Mouse (Mus musculus) lung, embryonic 14.5 days (tissue): ENCODE results near the gene Trmt2a. TPM values are rescaled to one million over a fixed set of nuclear protein-coding genes. Genes with fewer than 3 reads are reported as not detected.

ENCODE experiments used
- ATAC-seq: fragments of 200-750 bp; cut with Nextera tagmentation; 2 replicates; pipeline ENCODE4 v1.8.0; 2017; ENCODE audit warnings: mild to moderate bottlenecking, moderate TSS enrichment, moderate library complexity; ENCODE audit not compliant: insufficient read depth
- DNase-seq: peaks from one replicate; pipeline ENCODE4 v3.0.0-alpha.2; 2015
- H3K27ac ChIP-seq: fragments of 300-500 bp; sonication (generic); 2 replicates; pipeline ENCODE4 v1.5.1; 2014; ENCODE audit warnings: low read depth, mild to moderate bottlenecking, moderate library complexity
- H3K27me3 ChIP-seq: fragments of 300-500 bp; sonication (generic); 2 replicates; pipeline ENCODE4 v1.6.1; 2014; ENCODE audit warnings: low read length, control low read depth; ENCODE audit not compliant: insufficient read depth
- H3K36me3 ChIP-seq: fragments of 300-500 bp; sonication (generic); 2 replicates; pipeline ENCODE4 v1.6.1; 2014; ENCODE audit warnings: control low read depth; ENCODE audit not compliant: insufficient read depth
- H3K4me1 ChIP-seq: fragments of 300-500 bp; sonication (generic); 2 replicates; pipeline ENCODE4 v1.6.1; 2014; ENCODE audit warnings: antibody characterized with exemption, control low read depth; ENCODE audit not compliant: insufficient read depth
- H3K4me2 ChIP-seq: fragments of 300-500 bp; sonication (generic); 2 replicates; pipeline ENCODE4 v1.6.1; 2014; ENCODE audit warnings: mild to moderate bottlenecking
- H3K4me3 ChIP-seq: fragments of 300-500 bp; sonication (generic); 2 replicates; pipeline ENCODE4 v1.5.1; 2014; ENCODE audit warnings: low read depth, low read length
- H3K9ac ChIP-seq: fragments of 300-500 bp; sonication (generic); 2 replicates; pipeline ENCODE4 v1.6.1; 2014
- H3K9me3 ChIP-seq: fragments of 300-500 bp; sonication (generic); 2 replicates; pipeline ENCODE4 v1.6.1; 2016; ENCODE audit warnings: low read depth, low read length, control low read depth
- CTCF ChIP-seq: IDR thresholded peaks from 2 replicates; pipeline ENCODE4 v1.5.1; 2016; ENCODE audit warnings: antibody characterized with exemption, low read depth
- WGBS: fragments of 180-500 bp; shearing (Covaris S2); extraction: QIAGEN DNeasy Blood & Tissue Kit; methylation state at CpG from one replicate; pipeline ENCODE4 v1.1.7; 2014; 5-methylcytosine and 5-hydroxymethylcytosine counted together
- polyA plus RNA-seq: library from polyadenylated mRNA; unstranded; fragments of >200 nt; fragmentation: Nextera tagmentation; extraction: Ambion mirVana; gene quantifications from 2 replicates; pipeline ENCODE4 v1.2.1, GENCODE M21; 2014

Gene Trmt2a
- polyA plus RNA-seq, 1 experiment from 2014 or later: 81.3 TPM

DNA sequence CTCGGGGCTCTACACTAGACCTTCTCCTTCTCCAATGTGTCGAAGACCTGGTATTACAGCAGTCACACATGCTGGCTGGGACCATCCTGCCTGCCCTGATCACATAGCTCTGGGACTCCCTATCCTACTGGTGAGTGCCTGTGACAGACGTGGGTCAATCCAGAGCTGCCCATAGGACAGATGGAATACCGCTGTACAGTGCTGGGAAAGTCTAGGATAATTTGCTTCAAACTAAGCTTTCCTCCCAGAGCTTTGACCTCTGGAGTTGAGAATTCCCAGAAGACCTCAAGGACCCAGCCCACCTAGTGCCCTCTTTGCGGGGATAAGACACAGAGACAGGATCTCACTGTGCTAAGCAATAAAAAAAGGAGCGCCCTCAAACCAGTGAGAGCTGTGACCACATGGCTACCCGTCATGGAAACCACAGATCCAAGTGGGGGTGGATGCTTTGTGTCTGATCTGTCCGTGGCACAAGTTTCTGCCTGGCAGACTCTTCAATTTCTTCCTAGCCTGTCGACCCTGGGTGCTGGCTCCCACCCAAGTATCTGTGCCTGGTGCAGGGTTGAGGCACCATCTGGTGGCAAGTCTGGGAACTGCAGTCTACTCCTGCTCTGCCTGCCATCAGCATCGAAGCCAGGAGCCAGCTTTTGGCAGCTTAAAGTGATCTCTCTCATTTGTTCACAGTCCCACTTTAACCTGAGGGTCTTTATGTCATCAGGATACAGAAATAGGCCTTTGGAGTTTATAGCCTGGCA, 36.9 kb upstream of the Trmt2a start:
- no peak overlapping the region for H3K9ac ChIP-seq
- DNase-seq: peak; percentile 95
- WGBS: 45% methylated on average over 10 of the region's 10 CpGs

DNA sequence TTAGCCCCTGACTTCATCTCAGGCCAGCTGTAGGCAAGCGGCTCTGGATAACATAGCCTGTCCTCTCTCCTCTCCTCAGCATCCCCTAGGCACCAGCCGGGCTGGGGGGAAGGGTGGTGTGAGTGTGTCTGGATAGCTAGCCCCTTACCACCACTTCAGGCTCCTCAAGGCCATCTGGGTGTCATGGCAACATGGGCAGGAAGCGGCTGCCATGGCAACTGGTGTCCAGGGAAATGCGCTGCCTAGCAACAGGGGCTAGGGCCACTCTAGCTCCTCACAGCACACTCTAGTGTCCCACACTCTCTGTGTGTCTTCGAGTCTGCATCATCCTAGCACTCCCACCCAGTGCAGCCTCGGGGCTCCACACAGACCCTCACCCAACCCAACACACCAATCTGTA, 34.8 kb upstream of the Trmt2a start:
- WGBS: 38% methylated on average over 6 of the region's 6 CpGs

More for the DNA sequence above, 36.9 kb upstream of the Trmt2a start:
- H3K36me3 ChIP-seq: no peaks in the 10 kb centered on the region
- no peak overlapping the region for H3K4me2 ChIP-seq
- no peaks in the 10 kb centered on the region for H3K4me1 ChIP-seq
- peak; percentile 52; the same call in 1 of the 2 replicates for ATAC-seq
- H3K4me3 ChIP-seq: no peak overlapping the region
- H3K27ac ChIP-seq: no peak overlapping the region
- TF ChIP-seq CTCF: peak; percentile 100
- H3K9me3 ChIP-seq: no peaks in the 10 kb centered on the region
- H3K27me3 ChIP-seq: no peaks in the 10 kb centered on the region; the same call in 1 of the 2 replicates

GRCm38 (mm10) chr16:18214858-18215257, 33.6 kb upstream of the Trmt2a start:
- Histone ChIP-seq H3K27ac (no peak overlapping the region), H3K4me2 (no peak overlapping the region), H3K4me3 (no peak overlapping the region), H3K9ac (no peak overlapping the region), H3K27me3 (no peaks in the 10 kb centered on the region; the same call in 1 of the 2 replicates), H3K36me3 (no peaks in the 10 kb centered on the region), H3K4me1 (peaks cover 3% of the 10 kb centered on the region; the same call in 1 of the 2 replicates), H3K9me3 (no peaks in the 10 kb centered on the region)
- DNase-seq (no peak), ATAC-seq (no peak)
- TF ChIP-seq CTCF: no peak
- 71% methylated on average over 7 of the region's 7 CpGs for WGBS

More for the DNA sequence above, 34.8 kb upstream of the Trmt2a start:
- ATAC-seq (peak; percentile 25; the same call in 1 of the 2 replicates), DNase-seq (no peak)
- Histone ChIP-seq H3K4me1 (no peaks in the 10 kb centered on the region), H3K9me3 (no peaks in the 10 kb centered on the region), H3K27ac (no peak overlapping the region), H3K4me3 (no peak overlapping the region), H3K4me2 (no peak overlapping the region), H3K27me3 (no peaks in the 10 kb centered on the region; the same call in 1 of the 2 replicates), H3K9ac (no peak overlapping the region), H3K36me3 (no peaks in the 10 kb centered on the region)
- TF ChIP-seq CTCF: no peak

DNA sequence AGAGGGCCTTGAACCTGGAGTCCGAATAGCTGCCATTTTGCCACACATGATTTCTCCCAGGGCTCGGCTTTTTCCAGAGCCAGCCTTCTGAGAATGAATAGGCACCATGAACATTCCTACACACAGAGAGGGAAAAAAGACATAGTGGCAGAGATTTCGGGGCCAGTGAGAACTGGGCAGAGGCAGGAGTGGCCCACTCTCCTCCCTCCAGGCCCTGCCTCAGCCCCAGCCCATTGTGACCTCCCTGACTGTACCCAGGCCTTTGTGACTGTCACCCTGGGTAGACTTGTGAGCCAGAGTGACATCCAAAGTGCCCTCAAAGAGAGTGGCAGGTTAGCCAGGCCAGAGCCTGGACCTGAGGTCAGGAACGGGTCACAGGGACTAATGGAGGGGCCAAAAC, 30.9 kb upstream of the Trmt2a start, which contains the start of gene Ccdc188:
Gene Ccdc188 (plus strand): TSS at position 301 of the 400 bp plus-strand sequence.
- no peak within 1 kb of the TSS for H3K27ac ChIP-seq
- no peak within 1 kb of the TSS for H3K4me2 ChIP-seq
- DNase-seq: no peak
- 82% methylated on average over 4 of the region's 4 CpGs for WGBS
- no peaks in the 10 kb centered on the region; the same call in 1 of the 2 replicates for H3K27me3 ChIP-seq
- no peak within 1 kb of the TSS for H3K4me3 ChIP-seq
- TF ChIP-seq CTCF: no peak
- H3K4me1 ChIP-seq: peaks cover 8% of the 10 kb centered on the region; the same call in 1 of the 2 replicates
- no peaks in the 10 kb centered on the region for H3K9me3 ChIP-seq
- peaks cover 3% of the 10 kb centered on the region; the same call in 1 of the 2 replicates for H3K36me3 ChIP-seq
- no peak for ATAC-seq
- H3K9ac ChIP-seq: no peak within 1 kb of the TSS

GRCm38 (mm10) chr16:18218580-18218996, 29.9 kb upstream of the Trmt2a start:
- no peak overlapping the region for H3K4me3 ChIP-seq
- 73% methylated on average over 9 of the region's 9 CpGs for WGBS
- H3K9me3 ChIP-seq: no peaks in the 10 kb centered on the region
- H3K27ac ChIP-seq: no peak overlapping the region
- no peak for DNase-seq
- peaks cover 13% of the 10 kb centered on the region for H3K36me3 ChIP-seq
- no peaks in the 10 kb centered on the region for H3K27me3 ChIP-seq
- no peak overlapping the region for H3K9ac ChIP-seq
- H3K4me2 ChIP-seq: no peak overlapping the region
- peaks cover 8% of the 10 kb centered on the region; the same call in 1 of the 2 replicates for H3K4me1 ChIP-seq
- ATAC-seq: no peak
- TF ChIP-seq CTCF: no peak

DNA sequence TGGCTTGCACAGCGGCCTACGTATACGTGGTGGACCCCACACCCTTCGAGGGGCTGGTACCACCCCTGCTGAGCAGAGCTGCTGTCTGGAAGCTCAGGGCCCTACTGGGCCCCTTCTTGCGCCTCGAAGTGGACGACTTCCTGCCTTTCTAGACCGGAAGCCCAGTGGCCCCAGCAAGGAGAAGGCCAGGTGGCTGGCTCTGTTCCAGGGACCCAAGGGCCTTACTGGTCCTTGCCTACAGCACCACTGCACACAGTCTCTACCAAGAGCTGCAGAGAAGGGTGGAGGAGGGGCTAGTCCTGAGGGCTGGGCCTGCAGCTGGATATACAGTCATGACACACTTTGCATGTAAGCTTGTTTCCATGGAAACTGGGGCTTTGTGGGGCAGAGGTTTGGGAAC, 28.5 kb upstream of the Trmt2a start:
- peak; percentile 76 for DNase-seq

GRCm38 (mm10) chr16:18220856-18221542, 27.5 kb upstream of the Trmt2a start:
- Histone ChIP-seq H3K27me3 (no peaks in the 10 kb centered on the region), H3K9me3 (no peaks in the 10 kb centered on the region), H3K4me1 (peaks cover 8% of the 10 kb centered on the region; the same call in 1 of the 2 replicates), H3K4me3 (no peak overlapping the region), H3K4me2 (no peak overlapping the region), H3K9ac (no peak overlapping the region), H3K27ac (no peak overlapping the region), H3K36me3 (peaks cover 37% of the 10 kb centered on the region)
- ATAC-seq: no peak
- 91% methylated on average over 6 of the region's 6 CpGs for WGBS
- DNase-seq: no peak
- TF ChIP-seq CTCF: no peak

More for the DNA sequence above, 28.5 kb upstream of the Trmt2a start:
- no peak for TF ChIP-seq CTCF
- WGBS: 22% methylated on average over 8 of the region's 8 CpGs
- Histone ChIP-seq H3K27ac (peak overlapping the region; percentile 43; the same call in 1 of the 2 replicates), H3K9ac (no peak overlapping the region), H3K27me3 (no peaks in the 10 kb centered on the region), H3K36me3 (peaks cover 27% of the 10 kb centered on the region), H3K9me3 (no peaks in the 10 kb centered on the region), H3K4me3 (no peak overlapping the region), H3K4me2 (no peak overlapping the region), H3K4me1 (peaks cover 8% of the 10 kb centered on the region; the same call in 1 of the 2 replicates)
- ATAC-seq: peak; percentile 82
